Mouse (Mus musculus): ENCODE results near the gene Tlr6.

DNA sequence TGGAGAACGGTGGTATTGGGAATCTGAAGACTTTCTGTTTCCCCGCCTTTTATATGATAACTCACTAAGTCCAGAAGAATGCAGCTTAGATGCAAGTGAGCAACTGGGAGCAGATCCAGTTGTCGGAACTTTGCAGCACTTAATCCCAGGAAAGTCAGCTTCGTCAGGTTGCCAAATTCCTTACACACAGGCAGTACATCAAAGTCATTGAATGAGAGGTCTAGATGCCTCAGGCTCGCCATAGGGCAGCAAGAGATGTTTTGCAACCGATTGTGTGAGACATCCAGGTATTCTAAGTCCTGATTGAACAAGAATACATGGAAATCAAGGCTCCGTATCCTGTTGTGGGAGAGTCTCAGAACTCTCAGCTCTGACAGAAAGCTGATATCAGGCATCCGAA, 5.0 kb downstream of the Tlr6 start:
- TF ChIP-seq POLR2A (IDR thresholded peaks at IDR 0.05; ENCODE audit: control insufficient read depth, extremely low read depth, insufficient read depth, low read length, poor library complexity) (no peak), CTCF (IDR thresholded peaks at IDR 0.05; ENCODE audit: borderline replicate concordance, control insufficient read depth, extremely low read depth, insufficient read depth, low read length, poor library complexity) (no peak)

Measured in thymus, adult 2 months (tissue).